Comparison of ENCODE assay signal across 35 mouse cellular contexts in the genomic region with DNA sequence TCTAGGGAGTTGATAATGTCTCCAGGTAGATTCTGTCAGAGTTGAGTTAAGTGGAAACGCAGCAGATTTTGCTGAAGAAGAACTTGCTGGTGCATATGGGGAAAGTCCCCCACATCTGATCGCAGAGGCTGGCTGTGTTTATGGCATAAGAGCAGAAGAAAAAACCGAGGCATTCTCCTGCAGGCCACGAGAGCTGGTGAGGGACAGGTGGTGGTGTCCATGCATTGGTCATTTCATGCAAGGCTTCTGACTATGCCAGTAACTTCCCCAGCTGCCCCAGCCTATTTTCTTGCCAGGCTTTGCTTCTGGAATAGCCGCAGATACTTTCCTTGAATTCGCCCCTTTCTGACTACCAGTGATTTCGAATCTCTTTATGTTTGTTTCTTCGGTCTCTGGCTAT. TPM values are rescaled to one million over a fixed set of nuclear protein-coding genes. Genes with fewer than 3 reads are reported as not detected.
"Had no signal": no experiment of that assay in that cellular context is flagged by ENCODE, and none has a peak within 500 bp of the region (broad histone marks: within the 10 kb centered on the region; RNA-seq: fewer than 3 reads in every experiment).

No protein-coding gene starts in this region.

- H3K9me3 ChIP-seq: embryonic facial prominence, embryonic 10.5 days; embryonic facial prominence, embryonic 12.5 days; embryonic facial prominence, embryonic 13.5 days; embryonic facial prominence, embryonic 15.5 days; forebrain, embryonic 10.5 days; forebrain, embryonic 12.5 days; forebrain, embryonic 13.5 days; forebrain, embryonic 15.5 days; heart, embryonic 10.5 days had no signal

- H3K4me1 ChIP-seq: embryonic facial prominence, embryonic 10.5 days; embryonic facial prominence, embryonic 12.5 days; embryonic facial prominence, embryonic 13.5 days; embryonic facial prominence, embryonic 15.5 days; forebrain, embryonic 10.5 days; forebrain, embryonic 12.5 days; forebrain, embryonic 13.5 days; forebrain, embryonic 15.5 days; heart, embryonic 10.5 days had no signal

- H3K4me3 ChIP-seq: embryonic facial prominence, embryonic 10.5 days; embryonic facial prominence, embryonic 12.5 days; embryonic facial prominence, embryonic 13.5 days; embryonic facial prominence, embryonic 15.5 days; erythroblast, embryonic 14.5 days; forebrain, embryonic 10.5 days; forebrain, embryonic 12.5 days; forebrain, embryonic 13.5 days; forebrain, embryonic 15.5 days; heart, adult 2 months; heart, embryonic 10.5 days had no signal

- ATAC-seq: forebrain, embryonic 13.5 days; forebrain, embryonic 14.5 days; forebrain, embryonic 15.5 days; forebrain, postnatal 0 days had no signal

- H3K27me3 ChIP-seq: embryonic facial prominence, embryonic 12.5 days; embryonic facial prominence, embryonic 15.5 days; forebrain, embryonic 15.5 days had no signal

- DNase-seq: cerebellum, adult 18-20 months; cerebellum, adult 2 months; cerebellum, adult 8-10 months; cerebellum, adult 9-10 months; cerebellum, adult 9-11 months; cerebellum, postnatal 10 days; cerebellum, postnatal 14 days; cerebellum, postnatal 25 days; cerebellum, postnatal 36 days; embryo, embryonic 11 days; forebrain, postnatal 0 days; gastrocnemius, postnatal 10 days; gastrocnemius, postnatal 14 days; gastrocnemius, postnatal 25 days; heart, adult 11 months; heart, adult 18-20 months; heart, adult 2 months had no signal

- H3K36me3 ChIP-seq: embryonic facial prominence, embryonic 10.5 days; embryonic facial prominence, embryonic 12.5 days; embryonic facial prominence, embryonic 13.5 days; embryonic facial prominence, embryonic 15.5 days; forebrain, embryonic 10.5 days; forebrain, embryonic 12.5 days; forebrain, embryonic 15.5 days; heart, embryonic 10.5 days had no signal

- H3K9ac ChIP-seq: embryonic facial prominence, embryonic 12.5 days; embryonic facial prominence, embryonic 13.5 days; embryonic facial prominence, embryonic 15.5 days; forebrain, embryonic 12.5 days; forebrain, embryonic 13.5 days; forebrain, embryonic 15.5 days; forebrain, postnatal 0 days had no signal

- H3K27ac ChIP-seq: embryonic facial prominence, embryonic 10.5 days; embryonic facial prominence, embryonic 12.5 days; embryonic facial prominence, embryonic 13.5 days; embryonic facial prominence, embryonic 15.5 days; forebrain, embryonic 10.5 days; forebrain, embryonic 12.5 days; forebrain, embryonic 13.5 days; forebrain, embryonic 15.5 days; heart, adult 2 months; heart, embryonic 10.5 days had no signal

- H3K4me2 ChIP-seq: embryonic facial prominence, embryonic 12.5 days; embryonic facial prominence, embryonic 13.5 days; embryonic facial prominence, embryonic 15.5 days; forebrain, embryonic 12.5 days; forebrain, embryonic 13.5 days; forebrain, embryonic 15.5 days had no signal

RNA-seq across cellular contexts. Expression of a gene that starts 42.0 kb away (rescaled TPM):
- total RNA-seq: common myeloid progenitor, adult 5-6 weeks; gastrocnemius, adult 18-20 months; gastrocnemius, adult 8-10 months; gastrocnemius, postnatal 10 days; gastrocnemius, postnatal 14 days; gastrocnemius, postnatal 25 days; gastrocnemius, postnatal 4 days; granulocyte monocyte progenitor cell, adult 5-6 weeks; heart, adult 2 months; heart, adult 8-10 months had no signal
- polyA plus RNA-seq: embryonic facial prominence, embryonic 10.5 days; embryonic facial prominence, embryonic 11.5 days; embryonic facial prominence, embryonic 12.5 days; erythroblast, embryonic 14.5 days; forebrain, embryonic 10.5 days; forebrain, embryonic 12.5 days; forebrain, embryonic 13.5 days; heart, embryonic 10.5 days had no signal
